Mouse (Mus musculus): Measurements from ENCODE around the gene Saal1. TPM values are rescaled to one million over a fixed set of nuclear protein-coding genes. Genes with fewer than 3 reads are reported as not detected.
"Not testable (repeated sequence)": the region's sequence is repeated elsewhere in the genome, so short reads cannot be mapped to it uniquely, and the experiment has no call there.

Saal1 gene
- polyA plus RNA-seq, 1 experiment from 2014 or later = 26.4 TPM

DNA sequence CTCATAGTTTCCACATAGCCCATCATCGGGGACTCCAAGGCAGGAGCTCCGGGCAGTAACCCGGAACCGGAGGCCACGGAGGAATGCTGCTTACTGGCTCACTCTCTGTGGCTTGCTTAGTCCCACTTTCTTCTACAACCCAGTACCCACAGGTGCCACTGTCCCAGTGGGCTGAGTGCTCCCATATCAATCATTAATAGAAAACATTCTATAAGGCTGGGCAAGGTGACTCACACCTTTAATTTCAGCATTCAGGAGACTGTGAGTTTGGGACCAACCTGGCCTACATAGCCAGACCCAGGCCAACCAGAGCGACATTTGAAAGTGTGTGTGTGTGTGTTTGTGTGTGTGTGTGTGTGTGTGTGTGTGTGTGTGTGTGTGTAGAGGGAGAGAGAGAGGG lies 12.9 kb upstream of the Saal1 start:
- Histone ChIP-seq H3K4me1 (no peaks in the 10 kb centered on the region), H3K4me3 (no peak overlapping the region), H3K9me3 (no peaks in the 10 kb centered on the region), H3K36me3 (no peaks in the 10 kb centered on the region), H3K27ac (no peak overlapping the region), H3K27me3 (ENCODE audit: insufficient read depth, poor library complexity, severe bottlenecking) (0 out of 2 replicates have a peak, but pooled peaks cover 15% of the 10 kb centered on the region)
- 88% methylated on average over 6 of the region's 6 CpGs for WGBS
- no peak for DNase-seq (ENCODE audit: low spot score)

DNA sequence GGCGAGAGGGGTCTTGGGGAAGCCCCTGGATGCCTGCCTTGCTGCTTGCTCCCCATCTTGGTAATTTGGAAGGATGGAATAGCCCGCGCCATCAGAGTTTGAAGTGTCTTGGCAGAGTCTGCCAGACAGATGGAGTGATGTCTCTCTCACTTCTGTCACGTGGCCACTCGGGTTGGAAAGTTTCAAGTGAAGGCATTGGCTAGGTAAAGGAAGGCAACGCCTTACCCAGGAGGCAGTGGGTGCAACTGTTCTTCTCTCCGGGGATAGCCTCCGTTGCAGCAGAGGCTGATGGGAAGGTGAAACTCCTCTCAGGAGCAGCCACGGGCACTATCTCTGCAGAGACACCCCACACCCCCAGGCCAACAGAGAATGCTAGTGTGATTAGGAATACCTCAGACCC lies 10.0 kb upstream of the Saal1 start:
- Histone ChIP-seq H3K9me3 (no peaks in the 10 kb centered on the region), H3K4me1 (no peaks in the 10 kb centered on the region), H3K36me3 (no peaks in the 10 kb centered on the region), H3K4me3 (no peak overlapping the region), H3K27ac (no peak overlapping the region), H3K27me3 (ENCODE audit: insufficient read depth, poor library complexity, severe bottlenecking) (0 out of 2 replicates have a peak, but pooled peaks cover 20% of the 10 kb centered on the region)
- DNase-seq (ENCODE audit: low spot score) = no peak
- 68% methylated on average over 9 of the region's 9 CpGs for WGBS

DNA sequence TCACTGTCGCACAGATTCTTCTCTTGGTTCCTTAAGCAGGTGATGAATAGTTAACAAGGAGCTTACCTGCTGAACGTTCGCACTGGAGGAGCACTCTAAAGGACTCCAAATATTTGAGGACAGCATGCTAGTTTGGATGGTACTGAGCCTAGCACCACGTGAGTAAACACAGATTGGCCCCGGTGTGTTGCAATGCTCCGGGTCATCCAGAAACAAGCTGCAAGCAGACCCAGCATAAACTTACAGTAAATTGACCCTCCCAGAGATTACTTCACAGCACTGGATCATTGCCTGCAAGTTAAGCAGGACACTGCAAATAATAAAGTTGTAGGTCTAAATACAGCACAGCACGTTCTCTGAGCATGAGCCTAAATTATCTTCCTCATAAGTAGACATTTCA lies 9.0 kb upstream of the Saal1 start:
- H3K36me3 ChIP-seq = no peaks in the 10 kb centered on the region
- no peaks in the 10 kb centered on the region for H3K9me3 ChIP-seq
- 0 out of 2 replicates have a peak, but pooled peaks cover 19% of the 10 kb centered on the region for H3K27me3 ChIP-seq (ENCODE audit: insufficient read depth, poor library complexity, severe bottlenecking)
- H3K4me3 ChIP-seq = no peak overlapping the region
- 76% methylated on average over 7 of the region's 7 CpGs for WGBS
- DNase-seq (ENCODE audit: low spot score) = no peak
- H3K27ac ChIP-seq = no peak overlapping the region
- H3K4me1 ChIP-seq = no peaks in the 10 kb centered on the region

DNA sequence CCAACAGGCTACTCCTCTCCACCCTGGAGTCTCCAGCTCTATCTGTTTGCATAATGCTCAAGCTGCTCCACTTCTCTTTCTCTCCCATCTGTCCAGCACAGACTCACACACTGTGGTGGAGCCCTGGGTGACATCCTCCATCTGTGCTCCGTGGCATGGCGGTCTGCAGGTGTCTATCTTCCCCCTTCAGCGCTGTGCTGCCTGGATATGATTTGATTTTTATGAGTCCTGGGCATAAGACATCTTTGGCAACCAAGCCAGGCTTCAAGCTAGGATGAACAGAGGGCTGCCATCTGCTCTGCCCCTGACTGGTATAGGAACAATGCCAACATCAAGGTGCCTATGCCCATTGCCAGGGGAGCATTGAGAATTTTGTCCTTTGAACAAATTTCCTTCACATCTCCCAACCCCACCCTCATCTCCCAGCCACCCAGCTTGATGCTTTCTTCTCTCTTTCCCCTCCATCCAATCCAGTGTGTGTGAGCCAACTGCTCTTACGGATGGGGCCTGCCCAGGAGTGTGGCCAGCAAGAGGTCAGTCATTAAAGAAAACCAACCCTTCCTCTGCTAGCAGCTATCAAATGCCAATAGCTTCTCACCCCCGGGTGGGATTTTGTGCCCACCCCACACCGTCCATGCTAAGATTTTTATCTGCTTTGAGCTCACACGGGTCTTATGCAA lies 8.3 kb upstream of the Saal1 start:
- H3K36me3 ChIP-seq = no peaks in the 10 kb centered on the region
- H3K27ac ChIP-seq = no peak overlapping the region
- no peaks in the 10 kb centered on the region for H3K4me1 ChIP-seq
- 73% methylated on average over 7 of the region's 7 CpGs for WGBS
- DNase-seq (ENCODE audit: low spot score) = no peak
- H3K27me3 ChIP-seq (ENCODE audit: insufficient read depth, poor library complexity, severe bottlenecking) = 0 out of 2 replicates have a peak, but pooled peaks cover 15% of the 10 kb centered on the region
- no peaks in the 10 kb centered on the region for H3K9me3 ChIP-seq
- H3K4me3 ChIP-seq = no peak overlapping the region

DNA sequence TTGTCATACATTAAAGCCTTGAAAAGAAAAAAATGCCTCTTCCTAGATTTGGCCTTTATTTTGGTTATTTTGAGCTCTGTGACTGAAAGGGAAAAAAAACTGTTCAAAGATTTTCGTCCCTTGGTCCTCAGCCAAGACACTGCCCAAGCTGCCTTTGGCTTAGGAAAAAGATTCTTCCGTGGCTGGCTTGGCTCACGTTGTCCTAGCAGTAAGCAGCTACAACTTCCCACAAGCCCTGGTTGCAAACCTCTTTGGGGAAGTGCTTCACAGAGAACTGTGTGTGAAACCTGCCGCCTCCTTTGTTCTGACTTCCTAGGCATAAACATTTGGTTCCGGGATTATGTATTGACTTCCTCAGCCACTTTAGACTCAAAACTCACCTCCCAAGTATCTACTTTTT lies 6.4 kb upstream of the Saal1 start:
- Histone ChIP-seq H3K4me3 (no peak overlapping the region), H3K36me3 (no peaks in the 10 kb centered on the region), H3K4me1 (no peaks in the 10 kb centered on the region), H3K27ac (no peak overlapping the region), H3K27me3 (ENCODE audit: insufficient read depth, poor library complexity, severe bottlenecking) (peaks cover 18% of the 10 kb centered on the region; the same call in 1 of the 2 replicates), H3K9me3 (no peaks in the 10 kb centered on the region)
- WGBS = 45% methylated on average over 5 of the region's 5 CpGs
- no peak for DNase-seq (ENCODE audit: low spot score)

DNA sequence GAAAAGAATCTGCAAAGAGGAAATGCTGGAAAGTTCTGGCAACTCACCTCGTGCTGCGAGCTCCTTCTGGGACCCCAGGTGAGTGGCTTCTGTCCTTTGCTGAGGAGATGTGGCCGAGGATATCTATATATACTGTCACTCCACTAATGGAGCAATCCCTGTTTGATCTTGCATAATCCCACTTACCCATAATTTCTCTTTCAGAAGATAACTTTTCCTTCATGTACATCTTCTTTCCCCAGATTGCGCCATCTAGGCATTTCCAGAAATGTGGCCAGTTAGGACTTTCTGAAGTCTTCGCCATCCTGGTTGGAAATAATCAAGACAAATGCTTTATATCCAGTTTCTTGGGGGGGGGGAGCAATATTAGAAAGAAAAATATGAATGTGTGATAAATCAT lies 5.1 kb upstream of the Saal1 start, which contains the start of gene Saa3:
Gene Saa3, minus strand, starts transcription at position 101 of the 400 bp plus-strand sequence.
- peaks cover 15% of the 10 kb centered on the region; the same call in 1 of the 2 replicates for H3K27me3 ChIP-seq (ENCODE audit: insufficient read depth, poor library complexity, severe bottlenecking)
- H3K4me3 ChIP-seq = no peak within 1 kb of the TSS
- no peak within 1 kb of the TSS for H3K27ac ChIP-seq
- 81% methylated on average over 5 of the region's 5 CpGs for WGBS
- no peak for DNase-seq (ENCODE audit: low spot score)
- H3K36me3 ChIP-seq = no peaks in the 10 kb centered on the region
- no peaks in the 10 kb centered on the region for H3K9me3 ChIP-seq
- H3K4me1 ChIP-seq = no peaks in the 10 kb centered on the region

DNA sequence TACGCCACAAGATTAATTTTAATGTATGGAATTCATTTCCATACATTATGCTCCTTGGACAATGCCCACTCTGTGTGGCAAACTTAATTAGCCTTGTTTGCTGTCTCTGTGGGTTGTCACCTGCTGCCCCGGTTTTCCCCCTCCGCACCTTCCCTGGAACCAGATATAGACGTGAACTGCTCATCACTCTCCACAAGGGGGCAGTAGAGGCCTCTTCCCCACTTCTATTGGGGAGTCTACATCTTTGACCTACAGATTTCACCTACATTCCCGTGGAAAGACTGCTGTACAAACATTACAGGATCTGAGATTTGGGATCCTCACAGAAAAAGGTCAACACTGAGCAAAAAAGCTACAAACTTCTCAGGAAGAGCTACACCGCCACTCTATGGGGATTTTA lies 4.0 kb upstream of the Saal1 start:
- Histone ChIP-seq H3K27me3 (ENCODE audit: insufficient read depth, poor library complexity, severe bottlenecking) (peaks cover 11% of the 10 kb centered on the region; the same call in 1 of the 2 replicates), H3K27ac (no peak overlapping the region), H3K4me3 (no peak overlapping the region), H3K4me1 (peaks cover 3% of the 10 kb centered on the region; the same call in 1 of the 2 replicates), H3K9me3 (no peaks in the 10 kb centered on the region), H3K36me3 (no peaks in the 10 kb centered on the region)
- 35% methylated on average over 6 of the region's 6 CpGs for WGBS
- no peak for DNase-seq (ENCODE audit: low spot score)

DNA sequence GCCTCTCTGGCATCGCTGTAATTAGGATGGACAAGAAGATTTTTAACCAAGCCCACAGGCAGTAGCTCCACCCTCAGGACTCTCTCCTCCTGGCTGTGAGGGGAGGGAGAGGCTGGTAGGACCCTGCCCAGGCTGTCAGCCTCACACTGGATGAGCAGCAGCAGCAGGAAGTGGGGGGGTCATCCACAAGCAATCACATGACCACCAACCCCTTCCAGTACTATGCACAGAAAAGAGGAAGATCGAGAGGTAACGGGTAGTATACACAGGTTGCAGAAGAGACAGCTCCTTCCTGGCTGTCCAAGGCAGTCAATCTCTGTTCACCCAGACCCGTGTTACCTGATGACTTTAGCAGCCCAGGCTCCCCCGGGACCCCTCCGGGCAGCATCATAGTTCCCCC lies 1.8 kb upstream of the Saal1 start:
- H3K9me3 ChIP-seq = no peaks in the 10 kb centered on the region
- DNase-seq (ENCODE audit: low spot score) = no peak
- 70% methylated on average over 6 of the region's 6 CpGs for WGBS
- peaks cover 12% of the 10 kb centered on the region for H3K36me3 ChIP-seq
- peaks cover 7% of the 10 kb centered on the region; the same call in 1 of the 2 replicates for H3K4me1 ChIP-seq
- no peak overlapping the region for H3K27ac ChIP-seq
- H3K4me3 ChIP-seq = no peak overlapping the region
- H3K27me3 ChIP-seq (ENCODE audit: insufficient read depth, poor library complexity, severe bottlenecking) = peaks cover 3% of the 10 kb centered on the region; the same call in 1 of the 2 replicates

DNA sequence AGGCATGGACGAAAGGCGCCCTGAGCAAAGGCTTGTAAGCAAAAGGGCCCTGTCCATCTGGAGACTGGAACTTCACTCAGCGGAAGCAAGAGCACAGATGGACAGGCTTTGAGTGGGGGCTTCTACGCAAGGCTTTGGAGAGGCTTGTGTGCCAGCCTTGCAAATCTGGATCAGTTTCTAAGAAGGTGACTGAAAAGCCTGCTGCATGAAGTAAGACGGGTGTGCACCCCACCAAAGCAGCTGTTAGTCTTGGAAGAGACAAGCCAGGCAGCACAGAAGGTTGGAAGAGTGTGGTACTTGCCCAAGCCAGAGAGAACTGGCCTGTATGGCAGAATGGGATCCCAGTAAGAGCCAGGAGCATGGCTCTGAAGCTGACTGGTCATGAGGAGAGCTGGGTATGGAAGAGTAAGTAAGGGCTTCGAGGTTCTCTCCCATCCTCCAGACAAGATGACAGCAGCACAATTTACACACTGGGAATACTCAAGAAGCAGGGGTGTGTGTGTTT lies 9.9 kb downstream of the Saal1 start:
- Histone ChIP-seq H3K4me1 (peaks cover 3% of the 10 kb centered on the region; the same call in 1 of the 2 replicates), H3K4me3 (no peak overlapping the region), H3K9me3 (no peaks in the 10 kb centered on the region), H3K27me3 (ENCODE audit: insufficient read depth, poor library complexity, severe bottlenecking) (no peaks in the 10 kb centered on the region), H3K36me3 (peaks cover 97% of the 10 kb centered on the region), H3K27ac (no peak overlapping the region)
- DNase-seq (ENCODE audit: low spot score) = no peak
- WGBS = 89% methylated on average over 6 of the region's 6 CpGs

DNA sequence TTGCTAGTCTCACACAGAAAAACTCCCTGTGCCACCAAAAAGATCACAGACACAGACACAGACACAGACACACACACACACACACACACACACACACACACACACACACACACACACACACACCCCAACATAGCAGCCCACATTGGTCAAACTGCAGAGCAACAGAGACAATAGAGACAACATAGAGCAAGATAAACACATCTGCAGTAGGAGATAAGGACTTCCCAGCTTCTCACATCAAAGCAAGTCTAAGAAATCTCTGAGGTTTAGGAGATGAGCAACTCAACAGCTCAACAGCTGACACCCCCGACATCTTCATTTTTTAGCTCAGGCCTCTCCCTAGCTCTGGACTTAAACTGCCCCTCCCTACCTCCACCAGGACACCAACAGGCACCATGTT lies 13.7 kb downstream of the Saal1 start:
- WGBS = 59% methylated on average over 1 of the region's 1 CpGs
- H3K27me3 ChIP-seq (ENCODE audit: insufficient read depth, poor library complexity, severe bottlenecking) = no peaks in the 10 kb centered on the region
- H3K4me3 ChIP-seq = no peak overlapping the region
- peaks cover 87% of the 10 kb centered on the region for H3K36me3 ChIP-seq
- no peak for DNase-seq (ENCODE audit: low spot score)
- no peaks in the 10 kb centered on the region for H3K9me3 ChIP-seq
- no peak overlapping the region for H3K27ac ChIP-seq
- H3K4me1 ChIP-seq = no peaks in the 10 kb centered on the region

DNA sequence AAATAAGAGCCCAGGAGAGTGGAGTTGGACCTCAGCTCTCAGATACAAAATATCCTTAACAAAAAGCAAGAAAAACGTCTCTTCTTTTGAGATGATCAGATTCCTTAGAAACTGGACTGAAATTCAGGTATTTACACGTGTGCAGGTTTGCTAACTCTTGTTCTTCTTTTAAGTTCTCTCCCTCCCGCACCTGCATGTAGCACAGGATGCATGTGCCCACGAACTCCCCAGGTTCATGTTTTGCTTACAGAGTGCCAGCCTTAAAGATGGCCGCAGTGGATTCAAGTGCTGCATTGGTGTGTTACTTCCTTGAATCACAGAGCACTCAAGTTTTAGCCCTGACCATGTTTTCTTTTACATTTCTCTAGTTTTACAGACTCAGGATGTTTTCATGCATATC lies 23.7 kb downstream of the Saal1 start:
- no peak for DNase-seq (ENCODE audit: low spot score)
- H3K27ac ChIP-seq = no peak overlapping the region
- H3K4me1 ChIP-seq = no peaks in the 10 kb centered on the region
- H3K4me3 ChIP-seq = no peak overlapping the region
- H3K27me3 ChIP-seq (ENCODE audit: insufficient read depth, poor library complexity, severe bottlenecking) = no peaks in the 10 kb centered on the region
- H3K9me3 ChIP-seq = no peaks in the 10 kb centered on the region
- H3K36me3 ChIP-seq = peaks cover 36% of the 10 kb centered on the region
- WGBS = 84% methylated on average over 5 of the region's 5 CpGs

DNA sequence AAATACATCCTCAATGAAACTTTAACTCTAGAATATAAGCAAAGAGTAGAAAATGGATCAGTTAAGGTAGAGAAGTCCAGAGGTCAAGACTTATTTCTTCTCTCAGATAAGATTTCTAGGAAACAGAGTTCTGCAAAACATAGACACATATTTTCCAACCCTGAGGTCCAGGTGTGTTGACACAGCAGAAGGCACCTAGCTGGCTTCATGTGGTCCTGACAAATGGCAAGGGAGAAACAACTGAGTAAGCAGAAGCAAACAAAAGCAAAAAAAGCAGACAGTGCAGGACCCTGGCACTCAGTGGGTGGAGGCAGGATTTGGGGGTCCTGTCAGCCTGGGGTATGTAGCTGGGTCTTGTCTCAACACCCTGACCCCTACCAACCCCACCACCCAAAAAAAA lies 29.7 kb downstream of the Saal1 start:
- Histone ChIP-seq H3K27ac (no peak overlapping the region), H3K4me3 (no peak overlapping the region), H3K4me1 (no peaks in the 10 kb centered on the region), H3K36me3 (no peaks in the 10 kb centered on the region), H3K27me3 (ENCODE audit: insufficient read depth, poor library complexity, severe bottlenecking) (no peaks in the 10 kb centered on the region), H3K9me3 (no peaks in the 10 kb centered on the region)
- no peak for DNase-seq (ENCODE audit: low spot score)

DNA sequence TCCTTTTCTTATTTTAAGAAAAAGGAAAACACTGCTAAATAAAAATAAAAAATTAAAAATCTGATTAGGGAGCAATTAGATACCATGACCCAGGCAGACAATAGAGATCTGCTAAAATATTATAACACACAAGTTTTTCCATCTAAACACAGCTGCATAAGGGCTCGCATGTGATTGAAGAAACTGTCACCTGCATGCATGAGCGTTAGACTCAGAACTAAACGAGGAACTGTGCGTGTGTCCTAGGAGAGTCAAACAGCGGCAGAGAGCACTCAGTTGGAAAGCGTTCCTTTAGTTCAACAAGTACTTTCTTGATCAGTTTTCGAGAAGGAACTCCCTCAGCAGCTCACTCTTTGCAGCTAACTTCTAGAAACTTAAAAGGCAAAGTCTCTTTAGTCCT lies 31.4 kb downstream of the Saal1 start:
- DNase-seq (ENCODE audit: low spot score); H3K27me3 ChIP-seq (ENCODE audit: insufficient read depth, poor library complexity, severe bottlenecking); H3K27ac ChIP-seq; H3K9me3 ChIP-seq; H3K4me3 ChIP-seq; H3K36me3 ChIP-seq; H3K4me1 ChIP-seq: not testable (repeated sequence)
- 83% methylated on average over 7 of the region's 7 CpGs for WGBS

DNA sequence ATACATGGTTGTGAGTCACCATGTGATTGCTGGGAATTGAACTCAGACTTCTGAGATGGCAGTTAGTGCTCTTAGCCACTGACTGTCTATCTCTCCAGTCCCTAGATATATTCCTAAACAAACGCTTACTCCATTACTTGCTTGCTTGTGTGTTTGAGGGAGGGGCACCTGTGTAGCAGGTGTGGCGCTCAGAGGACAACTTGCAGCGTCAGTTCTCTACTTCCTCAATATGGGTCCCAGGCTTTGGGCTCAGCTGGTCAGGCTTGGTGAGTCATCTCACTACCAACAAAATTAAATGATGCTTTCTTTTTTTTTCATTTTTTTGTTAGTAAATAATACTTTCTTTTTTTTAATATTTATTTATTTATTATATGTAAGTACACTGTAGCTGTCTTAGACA lies 32.1 kb downstream of the Saal1 start:
- DNase-seq (ENCODE audit: low spot score) = no peak
- whole genome bisulfite sequencing = 83% methylated on average over 3 of the region's 3 CpGs
- H3K27ac ChIP-seq = no peak overlapping the region
- no peaks in the 10 kb centered on the region for H3K36me3 ChIP-seq
- H3K27me3 ChIP-seq (ENCODE audit: insufficient read depth, poor library complexity, severe bottlenecking) = no peaks in the 10 kb centered on the region
- H3K9me3 ChIP-seq = no peaks in the 10 kb centered on the region
- no peak overlapping the region for H3K4me3 ChIP-seq
- H3K4me1 ChIP-seq = no peaks in the 10 kb centered on the region

Measured in heart, embryonic 10.5 days (tissue).